Mouse (Mus musculus) cerebellum, adult 2 months (tissue): ENCODE measurements at regions not wholly inside any gene's neighbourhood (a gene's known extent, or its start where the extent isn't known, plus 50 kb on each side); places are given as distances from the start of the nearest gene placed in this dataset.

Experiments used
- DNase-seq, 2 experiments: peaks; one replicate each; pipeline ENCODE4 v3.0.0; 2021
- H3K27ac ChIP-seq: fragments of 200-500 bp; 2 replicates; pipeline ENCODE4 v1.5.1; 2012; ENCODE audit warnings: low read length, control low read depth, inconsistent platforms; ENCODE audit not compliant: insufficient read depth
- H3K27me3 ChIP-seq: fragments of 200-500 bp; 2 replicates; pipeline ENCODE4 v1.6.1; 2012; ENCODE audit warnings: inconsistent platforms, mild to moderate bottlenecking, low read length, moderate library complexity; ENCODE audit not compliant: control insufficient read depth, insufficient read depth
- H3K4me1 ChIP-seq: fragments of 200-500 bp; 2 replicates; pipeline ENCODE4 v1.6.1; 2011; ENCODE audit warnings: low read length; ENCODE audit not compliant: control insufficient read depth, insufficient read depth
- H3K4me3 ChIP-seq: fragments of 200-500 bp; replicated peaks from 2 replicates; pipeline ENCODE3; 2011; ENCODE audit warnings: mild to moderate bottlenecking, low read depth, low read length, control low read depth; ENCODE audit not compliant: insufficient read depth
- CTCF ChIP-seq: fragments of 200-500 bp; IDR thresholded peaks from 2 replicates; pipeline ENCODE4 v1.5.1; 2011; ENCODE audit warnings: low read depth, mild to moderate bottlenecking, control low read depth, low read length, moderate library complexity, borderline replicate concordance; ENCODE audit not compliant: insufficient read depth
- POLR2A ChIP-seq: fragments of 200-500 bp; IDR thresholded peaks from 2 replicates; pipeline ENCODE4 v1.6.1; 2011; ENCODE audit warnings: low read length, control low read depth, borderline replicate concordance; ENCODE audit not compliant: insufficient read depth
- WGBS: fragments of 180-500 bp; shearing (Covaris S2); methylation state at CpG from one replicate; pipeline ENCODE4 v1.1.7; 2018; 5-methylcytosine and 5-hydroxymethylcytosine counted together

GRCm38 (mm10) chr16:71197523-71197922 is 883.8 kb downstream of the Gbe1 start:
- DNase-seq = no peak
- no peaks in the 10 kb centered on the region for H3K27me3 ChIP-seq
- H3K4me1 ChIP-seq = no peaks in the 10 kb centered on the region
- no peak overlapping the region for H3K4me3 ChIP-seq
- no peak overlapping the region for H3K27ac ChIP-seq
- TF ChIP-seq CTCF (no peak), POLR2A (no peak)
- 69% methylated on average over 2 of the region's 2 CpGs for WGBS

DNA sequence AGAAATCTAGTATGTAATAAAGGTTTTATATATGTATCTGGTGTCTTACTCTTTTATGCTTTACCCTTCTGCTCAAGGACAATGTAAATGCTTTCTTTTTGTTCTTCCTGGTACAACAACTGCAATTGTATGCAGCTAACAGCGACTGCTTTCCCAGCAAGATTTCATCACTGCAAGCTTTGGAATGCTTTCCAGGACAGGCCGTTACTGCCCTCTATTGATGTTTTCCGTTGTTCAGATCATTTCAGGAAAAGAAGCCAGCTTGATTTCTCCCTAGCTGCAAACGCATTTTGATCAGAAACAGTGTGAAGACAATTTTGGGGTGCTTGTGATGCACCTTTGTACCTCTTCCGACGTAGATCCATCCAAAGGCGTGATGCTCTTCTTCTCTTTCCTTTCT is 895.1 kb downstream of the Gbe1 start:
- no peaks in the 10 kb centered on the region for H3K27me3 ChIP-seq
- H3K4me1 ChIP-seq = no peaks in the 10 kb centered on the region
- 44% methylated on average over 7 of the region's 7 CpGs for WGBS
- no peak overlapping the region for H3K27ac ChIP-seq
- DNase-seq = peak in 1 of 2 experiments; percentile 1
- H3K4me3 ChIP-seq = no peak overlapping the region
- TF ChIP-seq CTCF (no peak), POLR2A (no peak)

GRCm38 (mm10) chr16:71224469-71224868 is 910.7 kb downstream of the Gbe1 start:
- H3K27me3 ChIP-seq = no peaks in the 10 kb centered on the region
- H3K4me3 ChIP-seq = no peak overlapping the region
- no peak for DNase-seq
- no peak for TF ChIP-seq POLR2A
- TF ChIP-seq CTCF = no peak
- H3K27ac ChIP-seq = no peak overlapping the region
- 7% methylated on average over 6 of the region's 6 CpGs for WGBS
- H3K4me1 ChIP-seq = no peaks in the 10 kb centered on the region

GRCm38 (mm10) chr16:71230104-71230653 is 916.4 kb downstream of the Gbe1 start:
- DNase-seq = no peak
- 73% methylated on average over 5 of the region's 5 CpGs for WGBS
- no peaks in the 10 kb centered on the region for H3K27me3 ChIP-seq
- no peak overlapping the region for H3K27ac ChIP-seq
- no peaks in the 10 kb centered on the region for H3K4me1 ChIP-seq
- TF ChIP-seq POLR2A (no peak), CTCF (no peak)
- no peak overlapping the region for H3K4me3 ChIP-seq

GRCm38 (mm10) chr16:71243065-71243464 is 929.3 kb downstream of the Gbe1 start:
- no peaks in the 10 kb centered on the region for H3K27me3 ChIP-seq
- no peak for DNase-seq
- H3K4me3 ChIP-seq = no peak overlapping the region
- no peaks in the 10 kb centered on the region for H3K4me1 ChIP-seq
- TF ChIP-seq POLR2A = no peak
- TF ChIP-seq CTCF = no peak
- H3K27ac ChIP-seq = no peak overlapping the region

DNA sequence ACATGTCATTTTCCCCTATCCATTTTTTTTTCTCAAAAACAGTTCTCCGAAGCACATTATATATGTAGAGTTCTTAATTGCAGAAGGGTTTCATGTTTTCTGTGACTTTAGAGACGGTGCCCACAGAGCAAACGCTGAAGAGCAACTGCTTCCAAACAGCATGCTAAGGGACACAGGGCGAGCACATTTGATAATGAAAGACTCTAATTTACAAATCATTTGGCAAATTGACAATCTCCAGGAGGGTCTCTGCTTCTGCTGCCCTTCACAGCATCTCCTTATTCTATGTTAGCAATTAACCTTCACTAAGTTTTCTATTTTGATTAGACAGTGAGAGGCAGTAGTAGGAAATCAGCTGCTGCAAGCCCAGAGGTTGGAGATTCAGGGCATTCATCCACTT is 929.7 kb downstream of the Gbe1 start:
- TF ChIP-seq POLR2A (no peak), CTCF (no peak)
- H3K27ac ChIP-seq = no peak overlapping the region
- 23% methylated on average over 4 of the region's 4 CpGs for WGBS
- DNase-seq = no peak
- H3K4me3 ChIP-seq = no peak overlapping the region
- no peaks in the 10 kb centered on the region for H3K4me1 ChIP-seq
- H3K27me3 ChIP-seq = no peaks in the 10 kb centered on the region

- H3K4me3 ChIP-seq = no peak overlapping the region
- TF ChIP-seq POLR2A (no peak), CTCF (peak; percentile 57)
- no peaks in the 10 kb centered on the region for H3K27me3 ChIP-seq
- peak; percentile 15 to 33 for DNase-seq
- no peaks in the 10 kb centered on the region for H3K4me1 ChIP-seq
- no peak overlapping the region for H3K27ac ChIP-seq
- 36% methylated on average over 9 of the region's 9 CpGs for WGBS
Observed at GRCm38 (mm10) chr16:71247516-71248139, 933.9 kb downstream of the Gbe1 start.

DNA sequence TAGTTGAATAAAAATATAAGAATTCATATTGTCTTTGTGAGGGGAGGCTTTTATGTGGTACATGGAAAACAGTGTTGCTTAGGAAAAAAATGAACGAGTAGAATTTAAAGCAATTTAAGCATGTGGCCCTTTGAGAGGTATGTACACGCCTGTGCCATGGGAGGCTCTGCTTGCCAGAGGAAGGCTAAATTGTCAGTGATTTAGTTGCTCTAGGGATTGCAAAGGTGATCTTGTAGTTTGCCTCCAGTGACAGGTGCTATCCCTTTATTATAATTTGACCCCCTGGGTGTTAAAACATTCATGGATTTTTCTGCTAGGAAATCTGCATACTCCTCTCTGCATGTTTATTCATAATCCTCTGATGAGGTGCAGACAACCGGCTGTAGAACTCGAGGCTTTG is 942.0 kb downstream of the Gbe1 start:
- 60% methylated on average over 4 of the region's 4 CpGs for WGBS
- DNase-seq = no peak
- TF ChIP-seq POLR2A (no peak), CTCF (no peak)

More for the DNA sequence above, 942.0 kb downstream of the Gbe1 start:
- Histone ChIP-seq H3K27me3 (no peaks in the 10 kb centered on the region), H3K4me1 (no peaks in the 10 kb centered on the region), H3K4me3 (no peak overlapping the region), H3K27ac (no peak overlapping the region)
